Mouse (Mus musculus): ENCODE measurements around the gene Atxn1. TPM values are rescaled to one million over a fixed set of nuclear protein-coding genes. Genes with fewer than 3 reads are reported as not detected.

Gene Atxn1
- polyA plus RNA-seq, 1 experiment = 2.5 TPM

- peak; percentile 27 for TF ChIP-seq POLR2A (IDR thresholded peaks at IDR 0.05; ENCODE audit: insufficient read length, low read depth)
- no peak for TF ChIP-seq TCF3 (IDR thresholded peaks at IDR 0.05; ENCODE audit: insufficient read length, low read depth)
- H3K4me3 ChIP-seq = no peak overlapping the region
- no peak overlapping the region for H3ac ChIP-seq (ENCODE audit: control insufficient read depth, insufficient read length)
- no peaks in the 10 kb centered on the region for H3K36me3 ChIP-seq (ENCODE audit: control insufficient read depth, insufficient read depth)
- no peaks in the 10 kb centered on the region for H3K27me3 ChIP-seq (ENCODE audit: control insufficient read depth, insufficient read depth, insufficient read length)
- peak overlapping the region; percentile 58 for H3K4me2 ChIP-seq (ENCODE audit: low read depth)
- H3K79me2 ChIP-seq (ENCODE audit: control insufficient read depth, insufficient read depth) = no peaks in the 10 kb centered on the region
Observed at GRCm38 (mm10) chr13:45970920-45971536, 6.2 kb upstream of the Atxn1 start.

GRCm38 (mm10) chr13:45968206-45968605 lies 3.4 kb upstream of the Atxn1 start:
- no peak overlapping the region for H3ac ChIP-seq (ENCODE audit: control insufficient read depth, insufficient read length)
- H3K36me3 ChIP-seq (ENCODE audit: control insufficient read depth, insufficient read depth) = no peaks in the 10 kb centered on the region
- TF ChIP-seq REST (IDR thresholded peaks at IDR 0.05; ENCODE audit: insufficient read depth, insufficient read length) = no peak
- TF ChIP-seq SRF (IDR thresholded peaks at IDR 0.05; ENCODE audit: control insufficient read depth, insufficient read length, low read depth) = no peak
- TF ChIP-seq E2F4 (IDR thresholded peaks at IDR 0.05; ENCODE audit: insufficient read depth) = no peak
- no peak for TF ChIP-seq USF1 (IDR thresholded peaks at IDR 0.05; ENCODE audit: low read depth)
- no peak for TF ChIP-seq TCF3 (IDR thresholded peaks at IDR 0.05; ENCODE audit: insufficient read length, low read depth)
- TF ChIP-seq MYOG (IDR thresholded peaks at IDR 0.05; ENCODE audit: control insufficient read depth in 1 of 3, insufficient read depth in 1 of 3, insufficient read length in 2 of 3, low read depth in 2 of 3) = no peak
- TF ChIP-seq POLR2AphosphoS2 (IDR thresholded peaks at IDR 0.05; ENCODE audit: insufficient read length, low read depth) = no peak
- TF ChIP-seq POLR2A (IDR thresholded peaks at IDR 0.05; ENCODE audit: insufficient read length, low read depth) = no peak
- no peak for TF ChIP-seq MYOD1 (IDR thresholded peaks at IDR 0.05; ENCODE audit: control insufficient read depth in 1 of 3, insufficient read length in 2 of 3, low read depth in 2 of 3)
- no peak for TF ChIP-seq TCF12 (IDR thresholded peaks at IDR 0.05; ENCODE audit: insufficient read depth, poor library complexity, severe bottlenecking)
- TF ChIP-seq CEBPB (IDR thresholded peaks at IDR 0.05; ENCODE audit: insufficient read depth, poor library complexity, severe bottlenecking) = no peak
- no peak for TF ChIP-seq MAX (IDR thresholded peaks at IDR 0.05; ENCODE audit: low read depth)
- no peak overlapping the region for H3K4me2 ChIP-seq (ENCODE audit: low read depth)
- H3K79me2 ChIP-seq (ENCODE audit: control insufficient read depth, insufficient read depth) = peaks cover 4% of the 10 kb centered on the region
- no peaks in the 10 kb centered on the region for H3K27me3 ChIP-seq (ENCODE audit: control insufficient read depth, insufficient read depth, insufficient read length)
- no peak overlapping the region for H3K4me3 ChIP-seq

- Histone ChIP-seq H3K27me3 (ENCODE audit: control insufficient read depth, insufficient read depth, insufficient read length) (no peaks in the 10 kb centered on the region), H3K4me2 (ENCODE audit: low read depth) (no peak overlapping the region), H3K36me3 (ENCODE audit: control insufficient read depth, insufficient read depth) (no peaks in the 10 kb centered on the region), H3K79me2 (ENCODE audit: control insufficient read depth, insufficient read depth) (peaks cover 9% of the 10 kb centered on the region), H3K4me3 (peak overlapping the region; percentile 88), H3ac (ENCODE audit: control insufficient read depth, insufficient read length) (no peak overlapping the region)
- TF ChIP-seq TCF3 (IDR thresholded peaks at IDR 0.05; ENCODE audit: insufficient read length, low read depth) (no peak), MYOD1 (IDR thresholded peaks at IDR 0.05; ENCODE audit: control insufficient read depth in 1 of 3, insufficient read length in 2 of 3, low read depth in 2 of 3) (no peak), MYOG (IDR thresholded peaks at IDR 0.05; ENCODE audit: control insufficient read depth in 1 of 3, insufficient read depth in 1 of 3, insufficient read length in 2 of 3, low read depth in 2 of 3) (no peak), POLR2AphosphoS2 (IDR thresholded peaks at IDR 0.05; ENCODE audit: insufficient read length, low read depth) (no peak), E2F4 (IDR thresholded peaks at IDR 0.05; ENCODE audit: insufficient read depth) (no peak), POLR2A (IDR thresholded peaks at IDR 0.05; ENCODE audit: insufficient read length, low read depth) (no peak), TCF12 (IDR thresholded peaks at IDR 0.05; ENCODE audit: insufficient read depth, poor library complexity, severe bottlenecking) (no peak), REST (IDR thresholded peaks at IDR 0.05; ENCODE audit: insufficient read depth, insufficient read length) (no peak), SRF (IDR thresholded peaks at IDR 0.05; ENCODE audit: control insufficient read depth, insufficient read length, low read depth) (no peak), MAX (IDR thresholded peaks at IDR 0.05; ENCODE audit: low read depth) (no peak), USF1 (IDR thresholded peaks at IDR 0.05; ENCODE audit: low read depth) (no peak), CEBPB (IDR thresholded peaks at IDR 0.05; ENCODE audit: insufficient read depth, poor library complexity, severe bottlenecking) (no peak)
Observed at GRCm38 (mm10) chr13:45967371-45967770, 2.6 kb upstream of the Atxn1 start.

GRCm38 (mm10) chr13:45966586-45966985 lies 1.8 kb upstream of the Atxn1 start:
- Histone ChIP-seq H3K36me3 (ENCODE audit: control insufficient read depth, insufficient read depth) (no peaks in the 10 kb centered on the region), H3K27me3 (ENCODE audit: control insufficient read depth, insufficient read depth, insufficient read length) (no peaks in the 10 kb centered on the region), H3K4me3 (peak overlapping the region; percentile 88), H3K4me2 (ENCODE audit: low read depth) (peak overlapping the region; percentile 100), H3ac (ENCODE audit: control insufficient read depth, insufficient read length) (no peak overlapping the region), H3K79me2 (ENCODE audit: control insufficient read depth, insufficient read depth) (peaks cover 17% of the 10 kb centered on the region)
- no peak for TF ChIP-seq POLR2AphosphoS2 (IDR thresholded peaks at IDR 0.05; ENCODE audit: insufficient read length, low read depth)
- no peak for TF ChIP-seq MAX (IDR thresholded peaks at IDR 0.05; ENCODE audit: low read depth)
- no peak for TF ChIP-seq MYOD1 (IDR thresholded peaks at IDR 0.05; ENCODE audit: control insufficient read depth in 1 of 3, insufficient read length in 2 of 3, low read depth in 2 of 3)
- no peak for TF ChIP-seq TCF3 (IDR thresholded peaks at IDR 0.05; ENCODE audit: insufficient read length, low read depth)
- no peak for TF ChIP-seq POLR2A (IDR thresholded peaks at IDR 0.05; ENCODE audit: insufficient read length, low read depth)
- TF ChIP-seq TCF12 (IDR thresholded peaks at IDR 0.05; ENCODE audit: insufficient read depth, poor library complexity, severe bottlenecking) = no peak
- TF ChIP-seq SRF (IDR thresholded peaks at IDR 0.05; ENCODE audit: control insufficient read depth, insufficient read length, low read depth) = no peak
- no peak for TF ChIP-seq E2F4 (IDR thresholded peaks at IDR 0.05; ENCODE audit: insufficient read depth)
- no peak for TF ChIP-seq REST (IDR thresholded peaks at IDR 0.05; ENCODE audit: insufficient read depth, insufficient read length)
- TF ChIP-seq USF1 (IDR thresholded peaks at IDR 0.05; ENCODE audit: low read depth) = no peak
- TF ChIP-seq MYOG (IDR thresholded peaks at IDR 0.05; ENCODE audit: control insufficient read depth in 1 of 3, insufficient read depth in 1 of 3, insufficient read length in 2 of 3, low read depth in 2 of 3) = no peak
- no peak for TF ChIP-seq CEBPB (IDR thresholded peaks at IDR 0.05; ENCODE audit: insufficient read depth, poor library complexity, severe bottlenecking)

Data from myocyte (in vitro differentiated cells).